Mouse (Mus musculus): Measurements from ENCODE around the gene Smap2. TPM values are rescaled to one million over a fixed set of nuclear protein-coding genes. Genes with fewer than 3 reads are reported as not detected.

Gene Smap2
- polyA plus RNA-seq, 1 experiment = not detected

DNA sequence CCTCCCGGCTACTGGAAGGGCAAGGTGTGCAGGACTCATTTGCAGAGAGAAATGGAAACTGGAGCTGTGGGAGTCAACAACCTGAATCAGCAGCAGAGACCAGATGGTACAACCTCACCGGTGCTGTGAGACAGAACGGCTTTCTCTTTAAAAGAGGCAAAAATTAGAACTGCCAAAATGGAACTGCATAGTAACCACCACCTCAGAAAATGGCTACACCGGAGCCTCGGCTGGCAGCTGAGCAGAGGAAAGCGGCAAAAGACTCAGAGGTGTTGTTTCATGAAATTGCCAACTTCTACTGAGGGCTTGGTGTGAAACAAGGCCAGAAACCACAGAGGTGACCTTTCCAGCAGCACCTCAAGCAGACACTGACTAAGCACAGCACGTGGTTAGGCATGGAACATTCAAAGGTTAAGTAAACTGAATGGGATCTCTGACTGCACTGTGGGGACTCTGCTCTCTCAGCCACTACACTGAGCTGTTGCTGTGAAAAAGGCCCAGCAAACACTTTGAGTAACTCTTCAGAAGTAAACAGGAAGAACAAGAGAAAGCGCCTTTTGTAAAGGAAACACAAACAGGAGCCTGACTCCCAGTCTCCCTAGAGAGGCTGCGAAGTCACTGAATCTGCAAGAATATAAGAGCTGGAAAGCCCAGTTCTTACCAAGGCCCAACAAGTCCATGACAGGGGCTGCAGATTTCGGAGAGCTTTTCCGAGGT is 42.2 kb downstream of the Smap2 start:
- Histone ChIP-seq H3K4me3 (ENCODE audit: insufficient read depth, low read depth, low read length) (no peak overlapping the region), H3K27ac (ENCODE audit: insufficient read depth, low read depth, low read length) (0 out of 2 replicates have a peak overlapping the region, but pooled peaks have one; percentile 4), H3K4me1 (ENCODE audit: control insufficient read depth, insufficient read depth, low read length) (no peaks in the 10 kb centered on the region)
- no peak for TF ChIP-seq CTCF (IDR thresholded peaks at IDR 0.05; ENCODE audit: insufficient read depth, low read depth, low read length)
- WGBS = 63% methylated on average over 11 of the region's 11 CpGs

- peaks cover 3% of the 10 kb centered on the region; the same call in 1 of the 2 replicates for H3K4me1 ChIP-seq (ENCODE audit: control insufficient read depth, insufficient read depth, low read length)
- H3K4me3 ChIP-seq (ENCODE audit: insufficient read depth, low read depth, low read length) = no peak overlapping the region
- WGBS = 91% methylated on average over 8 of the region's 8 CpGs
- H3K27ac ChIP-seq (ENCODE audit: insufficient read depth, low read depth, low read length) = no peak overlapping the region
- TF ChIP-seq POLR2A (IDR thresholded peaks at IDR 0.05; ENCODE audit: insufficient read depth, low read depth, low read length) (no peak), CTCF (IDR thresholded peaks at IDR 0.05; ENCODE audit: insufficient read depth, low read depth, low read length) (no peak)
These were observed 45.2 kb downstream of the Smap2 start for GRCm38 (mm10) chr4:120971842-120972241.

GRCm38 (mm10) chr4:120969382-120970146 is 47.5 kb downstream of the Smap2 start:
- Histone ChIP-seq H3K4me3 (ENCODE audit: insufficient read depth, low read depth, low read length) (no peak overlapping the region), H3K4me1 (ENCODE audit: control insufficient read depth, insufficient read depth, low read length) (peaks cover 3% of the 10 kb centered on the region; the same call in 1 of the 2 replicates), H3K27ac (ENCODE audit: insufficient read depth, low read depth, low read length) (no peak overlapping the region)
- no peak for TF ChIP-seq POLR2A (IDR thresholded peaks at IDR 0.05; ENCODE audit: insufficient read depth, low read depth, low read length)
- peak; percentile 31; the same call in 1 of the 2 replicates for TF ChIP-seq CTCF (IDR thresholded peaks at IDR 0.05; ENCODE audit: insufficient read depth, low read depth, low read length)
- WGBS = 83% methylated on average over 5 of the region's 5 CpGs

GRCm38 (mm10) chr4:120968486-120968885 is 48.6 kb downstream of the Smap2 start:
- H3K4me3 ChIP-seq (ENCODE audit: insufficient read depth, low read depth, low read length) = no peak overlapping the region
- TF ChIP-seq POLR2A (IDR thresholded peaks at IDR 0.05; ENCODE audit: insufficient read depth, low read depth, low read length) (no peak), CTCF (IDR thresholded peaks at IDR 0.05; ENCODE audit: insufficient read depth, low read depth, low read length) (no peak)
- no peak overlapping the region for H3K27ac ChIP-seq (ENCODE audit: insufficient read depth, low read depth, low read length)
- peaks cover 3% of the 10 kb centered on the region; the same call in 1 of the 2 replicates for H3K4me1 ChIP-seq (ENCODE audit: control insufficient read depth, insufficient read depth, low read length)
- WGBS = 87% methylated on average over 9 of the region's 9 CpGs

- WGBS = 100% methylated on average over 1 of the region's 1 CpGs
- no peak overlapping the region for H3K4me3 ChIP-seq (ENCODE audit: insufficient read depth, low read depth, low read length)
- no peak overlapping the region for H3K27ac ChIP-seq (ENCODE audit: insufficient read depth, low read depth, low read length)
- no peak for TF ChIP-seq POLR2A (IDR thresholded peaks at IDR 0.05; ENCODE audit: insufficient read depth, low read depth, low read length)
- no peaks in the 10 kb centered on the region for H3K4me1 ChIP-seq (ENCODE audit: control insufficient read depth, insufficient read depth, low read length)
These were observed 61.5 kb downstream of the Smap2 start for GRCm38 (mm10) chr4:120955586-120955985.

- Histone ChIP-seq H3K4me1 (ENCODE audit: control insufficient read depth, insufficient read depth, low read length) (no peaks in the 10 kb centered on the region), H3K4me3 (ENCODE audit: insufficient read depth, low read depth, low read length) (no peak overlapping the region), H3K27ac (ENCODE audit: insufficient read depth, low read depth, low read length) (no peak overlapping the region)
- 68% methylated on average over 1 of the region's 1 CpGs for WGBS
- TF ChIP-seq CTCF (IDR thresholded peaks at IDR 0.05; ENCODE audit: insufficient read depth, low read depth, low read length) = no peak
- TF ChIP-seq POLR2A (IDR thresholded peaks at IDR 0.05; ENCODE audit: insufficient read depth, low read depth, low read length) = no peak
These were observed 63.4 kb downstream of the Smap2 start for GRCm38 (mm10) chr4:120953667-120954066.

- H3K27ac ChIP-seq (ENCODE audit: insufficient read depth, low read depth, low read length) = no peak overlapping the region
- no peak overlapping the region for H3K4me3 ChIP-seq (ENCODE audit: insufficient read depth, low read depth, low read length)
- 82% methylated on average over 4 of the region's 4 CpGs for WGBS
- TF ChIP-seq CTCF (IDR thresholded peaks at IDR 0.05; ENCODE audit: insufficient read depth, low read depth, low read length) = no peak
- no peak for TF ChIP-seq POLR2A (IDR thresholded peaks at IDR 0.05; ENCODE audit: insufficient read depth, low read depth, low read length)
- H3K4me1 ChIP-seq (ENCODE audit: control insufficient read depth, insufficient read depth, low read length) = no peaks in the 10 kb centered on the region
These were observed 64.0 kb downstream of the Smap2 start for GRCm38 (mm10) chr4:120953038-120953437.

GRCm38 (mm10) chr4:120952163-120952562 is 64.9 kb downstream of the Smap2 start:
- WGBS = 24% methylated on average over 6 of the region's 6 CpGs
- no peak overlapping the region; the same call in 1 of the 2 replicates for H3K4me3 ChIP-seq (ENCODE audit: insufficient read depth, low read depth, low read length)
- no peak overlapping the region for H3K27ac ChIP-seq (ENCODE audit: insufficient read depth, low read depth, low read length)
- no peaks in the 10 kb centered on the region for H3K4me1 ChIP-seq (ENCODE audit: control insufficient read depth, insufficient read depth, low read length)
- no peak for TF ChIP-seq POLR2A (IDR thresholded peaks at IDR 0.05; ENCODE audit: insufficient read depth, low read depth, low read length)
- TF ChIP-seq CTCF (IDR thresholded peaks at IDR 0.05; ENCODE audit: insufficient read depth, low read depth, low read length) = no peak

GRCm38 (mm10) chr4:120951428-120951973 is 65.5 kb downstream of the Smap2 start, which contains the start of gene Zfp69:
Zfp69 (minus strand) TSS chr4:120951699.
- TF ChIP-seq POLR2A (IDR thresholded peaks at IDR 0.05; ENCODE audit: insufficient read depth, low read depth, low read length) (peak; percentile 96), CTCF (IDR thresholded peaks at IDR 0.05; ENCODE audit: insufficient read depth, low read depth, low read length) (no peak)
- peak within 1 kb of the TSS; percentile 87 for H3K27ac ChIP-seq (ENCODE audit: insufficient read depth, low read depth, low read length)
- peak within 1 kb of the TSS; percentile 88 for H3K4me3 ChIP-seq (ENCODE audit: insufficient read depth, low read depth, low read length)
- no peaks in the 10 kb centered on the region for H3K4me1 ChIP-seq (ENCODE audit: control insufficient read depth, insufficient read depth, low read length)
- under 1% methylated on average over 60 of the region's 60 CpGs for WGBS
